Mouse (Mus musculus) heart, postnatal 10 days (tissue): ENCODE results near the gene Mgat5. TPM values are rescaled to one million over a fixed set of nuclear protein-coding genes. Genes with fewer than 3 reads are reported as not detected.

Source experiments
- DNase-seq, 2 experiments: peaks; one replicate each; pipeline ENCODE4 v3.0.0; 2021
- intact Hi-C: fragments of 180-260 bp; cut with DNase I; formaldehyde crosslinking; loops from one replicate; pipeline ENCODE4 v1.15.1; 2025
- total RNA-seq, 2 experiments: library from RNA; stranded (reverse); gene quantifications; 2 replicates each; pipeline ENCODE4 v1.2.3; 2021

Mgat5 gene
- total RNA-seq, 2 experiments from 2014 or later: 17.0 to 18.9 TPM

DNA sequence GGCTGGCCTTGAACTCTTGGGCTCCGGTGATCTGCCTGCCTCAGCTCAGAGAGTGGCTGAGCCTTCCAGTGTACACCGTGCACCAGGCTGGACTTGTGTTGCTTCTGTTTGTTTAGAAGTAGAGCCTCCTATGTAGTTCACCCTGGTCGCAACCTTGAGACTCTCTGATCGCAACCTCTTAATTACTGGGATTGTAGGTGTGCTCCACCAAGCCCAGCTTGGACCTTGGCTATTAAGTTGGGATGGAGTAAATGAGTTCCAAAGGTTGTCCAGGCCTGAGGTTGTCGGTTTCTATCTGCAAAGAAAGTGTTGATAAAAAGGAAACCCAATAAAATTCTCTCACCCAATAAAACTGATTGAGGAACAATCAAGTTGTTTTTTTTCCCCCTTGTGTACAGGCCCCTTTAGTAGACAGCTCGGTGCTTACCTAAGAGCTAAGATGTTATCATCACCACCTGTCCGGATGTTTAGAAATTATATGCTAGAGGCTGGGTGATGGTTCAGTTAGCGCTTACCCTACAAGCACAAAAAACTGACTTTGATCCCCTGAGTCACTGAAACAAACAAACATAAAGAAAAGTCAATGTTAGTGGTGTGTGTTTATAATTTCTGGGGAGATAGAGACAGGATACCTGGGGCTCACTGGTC is 9.9 kb downstream of the Mgat5 start:
- intact Hi-C loops: no loop called here
- no peak for DNase-seq

DNA sequence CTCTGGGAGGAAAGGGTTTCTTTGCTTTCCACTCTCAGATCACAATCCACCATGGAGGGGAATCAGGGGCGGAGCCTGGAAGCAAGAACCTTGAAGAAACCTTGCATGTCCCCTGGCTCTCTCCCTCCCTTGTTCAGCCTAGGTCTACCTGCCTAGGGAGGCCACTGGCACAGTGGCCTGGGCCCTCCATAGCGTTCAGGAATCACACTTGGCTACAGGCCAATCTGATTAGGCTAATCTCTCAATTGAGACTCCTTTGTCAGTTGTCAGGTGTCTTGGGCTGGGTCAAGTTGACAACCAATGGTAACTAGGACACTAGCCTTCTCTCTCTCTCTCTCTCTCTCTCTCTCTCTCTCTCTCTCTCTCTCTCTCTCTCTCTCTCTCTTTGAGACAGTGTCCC is 12.2 kb downstream of the Mgat5 start:
- no peak for DNase-seq
- intact Hi-C loops: no loop called here

DNA sequence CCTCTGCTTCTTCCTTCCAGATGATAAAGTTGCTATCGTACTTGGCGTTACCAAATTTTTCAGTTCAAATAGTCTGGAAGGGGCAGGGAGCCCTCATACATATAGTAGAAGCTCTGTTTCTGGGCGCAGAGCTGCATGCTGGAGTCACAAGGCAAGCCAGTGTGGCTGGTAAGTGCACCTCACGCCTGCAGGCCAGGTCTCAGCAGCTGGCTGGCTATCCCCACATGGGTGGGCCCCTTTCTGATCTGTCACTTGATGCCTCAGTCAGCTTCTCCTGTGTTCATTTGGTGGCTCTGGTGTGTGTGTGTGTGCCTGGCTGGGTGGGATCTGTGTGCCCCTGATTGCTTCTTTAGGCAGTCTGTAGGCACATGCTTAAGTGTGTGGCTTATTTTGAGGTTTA is 12.8 kb downstream of the Mgat5 start:
- DNase-seq: no peak
- intact Hi-C loops: no loop called here

DNA sequence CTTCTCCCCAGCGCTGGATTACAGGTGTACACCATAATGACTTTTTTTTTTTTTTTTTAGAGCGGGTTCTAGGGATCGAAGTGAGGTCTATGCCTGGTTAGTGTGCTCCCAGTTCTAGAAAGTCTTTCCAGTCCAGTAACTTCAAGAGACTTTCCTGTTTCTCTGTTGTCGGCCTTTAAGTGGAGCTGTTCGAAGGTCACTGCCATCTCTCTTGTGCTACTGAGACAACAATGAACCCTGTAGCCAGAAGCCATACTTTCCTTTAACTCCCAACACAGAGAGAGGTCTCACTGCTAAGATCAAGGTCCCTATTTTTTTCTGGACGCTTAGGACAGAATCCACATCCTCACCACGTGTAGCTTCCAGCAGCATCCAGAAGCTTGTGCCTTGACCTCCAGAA is 13.4 kb downstream of the Mgat5 start:
- intact Hi-C loops: no loop called here
- no peak for DNase-seq

- intact Hi-C loops: no loop called here
- DNase-seq: no peak
These were observed 14.3 kb downstream of the Mgat5 start for GRCm38 (mm10) chr1:127219161-127219560.

DNA sequence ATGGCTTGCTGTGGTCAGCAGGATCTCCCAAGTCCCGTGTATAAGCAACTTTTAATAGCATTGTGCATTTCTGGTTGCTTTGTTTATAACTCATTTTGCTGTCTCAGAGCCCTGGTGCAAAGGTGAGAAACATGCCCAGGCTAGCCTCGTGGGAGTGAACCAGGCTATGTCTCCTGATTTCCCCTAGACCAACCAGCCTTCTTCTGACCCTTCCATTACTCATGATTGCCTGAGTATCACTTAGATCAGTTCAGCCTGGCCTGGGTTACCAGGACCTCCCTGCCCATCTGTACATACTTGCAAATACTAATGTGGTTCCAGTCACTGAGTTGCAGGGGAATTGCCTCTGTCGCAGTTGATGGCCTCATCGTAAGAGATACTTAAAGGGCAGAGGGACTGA is 14.8 kb downstream of the Mgat5 start:
- no peak for DNase-seq
- intact Hi-C loops: no loop called here

DNA sequence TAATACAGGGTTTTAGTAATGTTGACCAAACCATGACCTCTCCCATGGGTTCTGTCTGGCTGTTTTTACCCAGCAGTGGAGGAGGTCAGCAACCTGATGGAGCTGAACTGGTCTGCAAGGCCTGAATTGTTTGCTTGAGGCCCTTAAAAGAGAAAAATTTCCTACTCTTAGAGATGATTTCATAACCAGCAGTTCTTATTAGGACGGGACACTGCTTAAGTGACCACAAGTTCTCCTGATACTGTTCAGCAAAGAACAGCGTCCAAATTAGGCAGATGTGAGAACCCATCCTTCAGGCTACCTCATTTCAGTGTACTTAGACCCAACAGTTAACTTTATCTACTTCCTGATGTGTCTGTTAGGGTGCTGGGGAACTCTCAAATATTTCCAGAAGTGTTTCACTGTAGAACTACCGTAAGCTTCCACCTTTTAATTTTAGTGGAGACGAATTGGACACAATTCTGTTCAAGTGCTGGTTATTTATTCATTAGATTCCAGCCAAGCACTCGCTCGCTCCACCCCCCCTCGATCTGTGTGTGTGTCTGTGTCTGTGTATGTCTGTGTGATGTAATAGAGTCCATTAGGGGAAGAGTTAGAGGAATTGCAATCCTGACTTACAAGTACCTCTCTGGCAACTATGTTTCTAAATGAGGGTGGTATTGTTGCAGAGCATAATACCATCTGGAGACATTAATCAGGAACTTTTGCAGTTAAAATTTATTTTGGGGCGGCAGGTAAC is 17.4 kb downstream of the Mgat5 start:
- DNase-seq: no peak
- intact Hi-C loops: no loop called here

GRCm38 (mm10) chr1:127225060-127225459 is 20.2 kb downstream of the Mgat5 start:
- intact Hi-C loops: loop anchor here (2.0 kb wide), 1 partner anchor 14 kb away; no protein-coding TSS in a partner anchor
- no peak for DNase-seq

DNA sequence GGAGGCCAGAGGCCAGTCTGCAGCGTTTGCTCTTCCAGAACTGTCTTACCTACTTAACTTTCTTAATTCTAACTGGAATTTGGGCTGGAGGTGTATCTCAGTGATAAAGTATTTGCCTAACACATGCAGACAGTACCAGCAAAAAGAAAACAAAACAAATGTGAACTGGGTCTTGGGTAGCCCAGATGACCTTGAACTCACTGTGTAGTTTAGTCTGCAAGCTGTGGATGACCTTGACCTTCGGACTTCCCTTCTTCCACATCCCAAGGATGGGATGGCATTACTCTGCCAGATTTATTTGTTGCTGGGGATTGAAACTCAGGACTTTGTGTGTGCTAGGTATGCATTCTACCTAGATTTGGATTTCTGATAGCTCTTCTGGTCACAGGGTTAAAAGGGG is 24.2 kb downstream of the Mgat5 start:
- intact Hi-C loops: no loop called here

GRCm38 (mm10) chr1:127230468-127230867 is 25.7 kb downstream of the Mgat5 start:
- DNase-seq: no peak
- intact Hi-C loops: no loop called here

More for the DNA sequence above, 24.2 kb downstream of the Mgat5 start:
- DNase-seq: no peak

DNA sequence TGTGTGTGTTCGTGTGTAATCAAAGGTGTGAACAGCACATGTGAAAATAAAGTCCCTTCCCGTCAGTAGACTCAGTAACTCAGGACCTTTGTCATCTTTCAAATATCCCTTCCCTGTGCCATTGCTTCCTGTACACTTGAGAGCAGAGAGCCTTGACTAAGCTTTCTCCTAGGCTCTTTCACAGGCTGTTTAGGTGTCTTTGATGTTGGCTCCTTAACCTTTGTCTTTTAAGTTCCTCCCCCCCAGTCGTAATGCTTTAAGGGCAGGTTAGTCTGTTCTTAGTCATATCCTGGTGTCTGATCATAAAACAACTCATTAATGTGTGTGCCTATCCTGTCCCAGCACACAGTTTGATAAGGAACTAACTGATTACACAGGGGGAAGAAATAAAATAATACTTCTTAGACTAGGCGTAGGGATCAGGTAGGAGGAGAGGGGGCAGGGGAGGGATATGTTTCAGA is 28.4 kb downstream of the Mgat5 start:
- intact Hi-C loops: no loop called here
- no peak for DNase-seq

GRCm38 (mm10) chr1:127235157-127235556 is 30.3 kb downstream of the Mgat5 start:
- intact Hi-C loops: no loop called here
- DNase-seq: no peak

DNA sequence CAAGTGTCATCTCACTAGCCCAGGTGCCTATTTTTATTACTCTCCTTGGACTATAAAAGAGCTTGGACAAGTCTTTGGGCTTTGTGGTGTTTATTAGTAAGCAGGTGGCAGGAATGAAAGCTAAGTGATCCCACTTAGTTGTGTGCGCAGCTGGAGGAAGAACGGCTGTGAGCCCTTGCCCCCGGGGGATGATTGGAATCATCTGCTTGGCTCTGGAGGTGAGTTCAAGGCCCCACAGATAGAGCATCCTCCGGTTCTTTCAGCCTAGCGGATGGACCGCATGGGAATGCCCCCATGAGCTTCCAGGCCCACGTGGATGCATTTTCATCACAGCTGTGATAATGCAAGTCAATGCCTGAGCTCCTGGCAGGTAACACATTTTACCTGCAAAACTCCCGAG is 31.6 kb downstream of the Mgat5 start:
- intact Hi-C loops: no loop called here
- no peak for DNase-seq

GRCm38 (mm10) chr1:127238871-127239314 is 34.1 kb downstream of the Mgat5 start:
- intact Hi-C loops: loop anchor here (2.0 kb wide), 1 partner anchor 34 kb away; the partner anchor contains the start of gene Mgat5
- no peak for DNase-seq

DNA sequence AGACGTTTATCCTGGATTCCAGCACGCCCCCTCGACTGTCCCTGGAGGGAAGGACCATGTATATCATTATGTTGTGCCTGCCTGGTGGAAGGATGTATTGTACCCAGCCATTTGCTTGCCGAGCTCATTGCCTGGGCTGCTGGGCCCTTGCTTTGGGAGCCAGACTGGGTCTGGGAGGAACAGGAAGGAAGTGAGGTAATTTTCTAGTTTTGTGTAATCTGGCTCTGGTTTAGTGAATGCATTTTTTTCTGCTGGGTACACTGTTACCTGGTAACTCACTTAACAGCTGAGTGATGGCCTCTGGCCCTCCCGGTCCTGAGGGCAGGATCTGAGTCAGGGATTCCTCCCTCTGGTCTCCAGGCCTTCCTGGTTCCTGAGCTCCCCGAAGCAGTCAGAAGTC is 35.1 kb downstream of the Mgat5 start:
- intact Hi-C loops: loop anchor here (2.0 kb wide), 1 partner anchor 35 kb away; the partner anchor contains the start of gene Mgat5
- peak; percentile 32 to 37 for DNase-seq

GRCm38 (mm10) chr1:127242151-127242887 is 37.5 kb downstream of the Mgat5 start:
- intact Hi-C loops: no loop called here
- no peak for DNase-seq

DNA sequence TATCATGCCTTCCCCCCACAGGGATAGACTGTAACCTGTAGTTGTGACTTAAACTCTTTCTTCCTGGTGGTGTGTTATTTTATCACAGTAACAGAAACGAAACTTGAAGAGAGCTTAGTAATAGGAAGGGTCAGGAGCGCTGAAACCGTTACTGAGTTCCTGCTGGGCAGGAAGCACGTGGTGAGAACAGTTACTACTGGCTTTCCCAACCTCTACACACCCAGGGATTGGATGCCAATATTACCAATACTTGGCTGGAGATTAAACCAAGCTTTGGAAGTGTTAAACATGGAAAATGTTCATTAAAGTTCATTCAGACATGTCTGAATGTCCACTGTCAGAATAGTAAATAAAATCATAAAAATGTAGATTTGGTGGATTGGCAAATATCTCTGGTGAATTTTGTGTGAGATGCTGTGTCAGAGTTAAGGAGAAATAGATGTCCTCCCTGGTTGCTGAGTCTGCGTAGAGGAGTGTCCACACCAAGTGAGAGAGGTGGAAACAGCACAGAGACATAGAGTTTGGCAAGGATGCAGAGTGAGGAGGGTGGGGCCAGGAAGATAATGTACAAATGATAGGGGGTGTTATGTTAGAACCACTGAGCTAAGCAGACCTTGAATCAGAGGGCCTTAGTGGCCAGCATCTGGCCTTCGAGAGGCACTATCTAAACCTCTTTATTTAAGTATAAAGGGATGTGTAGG is 38.2 kb downstream of the Mgat5 start:
- intact Hi-C loops: no loop called here
- DNase-seq: no peak

DNA sequence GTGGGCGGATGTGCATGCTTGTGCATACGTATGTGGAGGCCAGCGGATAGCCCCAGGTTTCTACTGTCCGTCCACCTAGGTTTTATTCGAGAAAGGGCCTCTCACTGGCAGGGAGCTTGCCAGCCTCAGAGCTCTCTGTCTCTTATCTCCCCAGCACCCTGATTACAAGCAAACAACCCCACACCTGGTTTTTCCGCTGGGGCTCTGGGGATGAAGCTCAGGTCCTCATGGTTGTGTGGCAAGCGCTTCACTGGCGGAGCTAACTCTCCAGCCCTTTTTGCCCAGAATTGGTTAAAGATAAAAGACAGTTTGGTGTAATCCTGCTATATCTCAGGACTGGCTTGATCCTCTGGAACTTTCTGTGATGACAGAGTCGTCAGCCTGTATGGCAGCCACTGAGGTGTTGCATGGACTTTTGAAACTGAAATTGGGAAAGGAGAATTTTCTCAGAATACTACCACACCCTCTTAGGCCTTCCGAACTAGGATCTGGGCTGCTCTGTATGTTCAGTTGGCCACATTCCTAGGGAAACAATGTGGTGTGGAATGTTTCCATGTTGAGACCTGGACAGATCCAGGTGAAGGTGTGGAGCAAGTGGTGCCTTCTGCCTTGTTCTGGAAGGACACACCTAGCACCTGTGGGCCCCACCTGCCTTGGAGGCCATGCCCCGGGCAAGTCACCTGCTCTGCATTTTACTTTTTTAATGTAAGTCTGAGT is 39.4 kb downstream of the Mgat5 start:
- no peak for DNase-seq
- intact Hi-C loops: no loop called here

- no peak for DNase-seq
- intact Hi-C loops: no loop called here
These were observed 41.3 kb downstream of the Mgat5 start for GRCm38 (mm10) chr1:127246158-127246557.

- intact Hi-C loops: no loop called here
- DNase-seq: no peak
These were observed 43.6 kb downstream of the Mgat5 start for GRCm38 (mm10) chr1:127248433-127248832.
